Mouse (Mus musculus) cerebellum, postnatal 36 days (tissue): ENCODE results near the gene Trim63.
"Not testable (repeated sequence)": the region's sequence is repeated elsewhere in the genome, so short reads cannot be mapped to it uniquely, and the experiment has no call there.

Experiments
- DNase-seq, 2 experiments: peaks; one replicate each; pipeline ENCODE4 v3.0.0; 2021 to 2022; ENCODE audit warnings: mixed read lengths in 2 of 2

Gene Trim63

GRCm38 (mm10) chr4:134299498-134299810 is 15.5 kb upstream of the Trim63 start:
- no peak for DNase-seq

- no peak for DNase-seq
Measured at GRCm38 (mm10) chr4:134300316-134300715, 14.6 kb upstream of the Trim63 start.

- no peak for DNase-seq
Measured at GRCm38 (mm10) chr4:134302084-134302483, 12.8 kb upstream of the Trim63 start.

- no peak for DNase-seq
Measured at GRCm38 (mm10) chr4:134306963-134307362, 8.0 kb upstream of the Trim63 start.

- no peak for DNase-seq
Measured at GRCm38 (mm10) chr4:134307367-134308072, 7.4 kb upstream of the Trim63 start.

GRCm38 (mm10) chr4:134310106-134310505 is 4.8 kb upstream of the Trim63 start:
- no peak for DNase-seq

GRCm38 (mm10) chr4:134310656-134311055 is 4.3 kb upstream of the Trim63 start:
- no peak for DNase-seq

- no peak for DNase-seq
Measured at GRCm38 (mm10) chr4:134311784-134312183, 3.1 kb upstream of the Trim63 start.

- DNase-seq = no peak
Measured at GRCm38 (mm10) chr4:134312341-134312740, 2.6 kb upstream of the Trim63 start.

GRCm38 (mm10) chr4:134312901-134313300 is 2.0 kb upstream of the Trim63 start:
- DNase-seq = no peak

- DNase-seq = no peak
Measured at GRCm38 (mm10) chr4:134314081-134314655, 752 bp upstream of the Trim63 start.

GRCm38 (mm10) chr4:134315470-134315869 is 550 bp downstream of the Trim63 start:
- DNase-seq = no peak

GRCm38 (mm10) chr4:134316390-134316789 is 1.5 kb downstream of the Trim63 start:
- DNase-seq = no peak

- no peak for DNase-seq
Measured at GRCm38 (mm10) chr4:134319074-134319473, 4.2 kb downstream of the Trim63 start.

GRCm38 (mm10) chr4:134319674-134320073 is 4.8 kb downstream of the Trim63 start:
- no peak for DNase-seq

GRCm38 (mm10) chr4:134321524-134321923 is 6.6 kb downstream of the Trim63 start:
- DNase-seq = no peak

GRCm38 (mm10) chr4:134324655-134325054 is 9.7 kb downstream of the Trim63 start:
- DNase-seq = no peak

- DNase-seq = no peak
Measured at GRCm38 (mm10) chr4:134326859-134327530, 12.1 kb downstream of the Trim63 start.

- no peak for DNase-seq
Measured at GRCm38 (mm10) chr4:134328151-134328550, 13.2 kb downstream of the Trim63 start.

- DNase-seq = no peak
Measured at GRCm38 (mm10) chr4:134328832-134329231, 13.9 kb downstream of the Trim63 start.

- no peak for DNase-seq
Measured at GRCm38 (mm10) chr4:134330281-134330680, 15.4 kb downstream of the Trim63 start.

GRCm38 (mm10) chr4:134341231-134341630 is 26.3 kb downstream of the Trim63 start:
- not testable (repeated sequence) for DNase-seq

GRCm38 (mm10) chr4:134342213-134342779 is 27.4 kb downstream of the Trim63 start:
- no peak for DNase-seq
